Mouse (Mus musculus): ENCODE data around the gene Sept3. TPM values are rescaled to one million over a fixed set of nuclear protein-coding genes. Genes with fewer than 3 reads are reported as not detected.

The Sept3 gene
- polyA plus RNA-seq, 1 experiment from 2014 or later: 8.6 TPM

DNA sequence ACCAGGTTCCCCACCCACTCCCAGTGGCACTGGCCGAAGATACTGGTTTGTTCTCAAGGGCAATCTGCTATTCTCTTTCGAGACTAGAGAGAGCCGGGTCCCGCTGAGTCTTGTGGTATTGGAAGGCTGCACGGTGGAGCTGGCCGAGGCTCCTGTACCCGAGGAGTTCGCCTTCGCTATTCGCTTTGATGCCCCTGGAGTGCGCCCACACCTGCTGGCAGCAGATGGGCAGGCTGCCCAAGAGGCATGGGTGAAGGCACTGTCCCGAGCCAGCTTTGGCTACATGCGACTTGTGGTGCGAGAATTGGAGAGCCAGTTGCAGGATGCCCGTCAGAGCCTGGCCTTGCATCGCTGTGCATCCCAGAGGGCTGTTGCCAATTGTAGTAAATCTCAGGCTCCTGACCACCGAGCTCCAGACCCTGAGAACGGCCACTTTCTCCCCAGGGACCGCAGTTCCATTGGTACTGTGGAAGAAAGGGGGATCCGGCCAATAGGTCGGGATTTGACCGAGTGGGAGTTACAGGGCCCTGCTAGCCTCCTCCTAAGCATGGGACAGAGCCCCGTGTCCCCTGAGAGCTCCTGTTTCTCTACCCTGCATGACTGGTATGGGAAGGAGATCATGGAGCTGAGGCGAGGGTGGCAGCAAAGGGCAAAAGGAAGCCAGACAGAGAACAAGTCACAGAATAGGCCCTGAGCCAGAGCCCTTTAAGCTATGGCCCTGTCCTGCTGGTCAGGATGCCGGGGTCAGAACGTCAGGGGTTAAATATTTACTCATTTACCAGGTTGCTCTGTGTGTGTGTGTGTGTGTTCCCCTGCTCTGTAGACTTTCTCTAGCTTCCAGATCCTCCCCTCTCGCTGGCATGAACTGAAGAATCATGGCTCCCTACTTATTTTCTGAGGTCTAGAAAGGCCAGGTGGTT is 68.9 kb downstream of the Sept3 start:
- Histone ChIP-seq H3K9me3 (ENCODE audit: low read length) (no peaks in the 10 kb centered on the region), H3K27ac (ENCODE audit: low read length) (peak overlapping the region; percentile 15; the same call in 1 of the 2 replicates), H3K36me3 (ENCODE audit: insufficient read depth, low read length) (peaks cover 8% of the 10 kb centered on the region), H3K4me3 (ENCODE audit: low read length) (no peak overlapping the region), H3K27me3 (ENCODE audit: insufficient read depth, low read length) (no peaks in the 10 kb centered on the region), H3K4me1 (ENCODE audit: insufficient read depth, low read length) (peaks cover 36% of the 10 kb centered on the region), H3K9ac (replicated peaks; ENCODE audit: low read length) (no peak overlapping the region; the same call in 1 of the 2 replicates), H3K4me2 (replicated peaks; ENCODE audit: low read depth, low read length) (no peak overlapping the region)
- no peak for ATAC-seq (ENCODE audit: low FRiP score, low TSS enrichment)
- WGBS: 83% methylated on average over 27 of the region's 27 CpGs

Other genes with a start within 250 kb of the Sept3 start
- gene Desi1, start 241.0 kb upstream of the Sept3 start, polyA plus RNA-seq (2015; fragmentation: Nextera tagmentation; extraction: Ambion mirVana): 28.4 and 28.9 TPM in 2 replicates
- 283 and 300 TPM in 2 replicates for gene Snu13, start 227.3 kb upstream of the Sept3 start, polyA plus RNA-seq (2015; fragmentation: Nextera tagmentation; extraction: Ambion mirVana)
- not detected in 2 replicates for gene 4930407I10Rik, start 215.7 kb upstream of the Sept3 start, polyA plus RNA-seq (2015; fragmentation: Nextera tagmentation; extraction: Ambion mirVana)
- 0.10 TPM in 1 of 2 replicates, not detected in the other for gene Mei1, start 204.9 kb upstream of the Sept3 start, polyA plus RNA-seq (2015; fragmentation: Nextera tagmentation; extraction: Ambion mirVana)
- 17.3 and 19.5 TPM in 2 replicates for gene Ccdc134, start 147.0 kb upstream of the Sept3 start, polyA plus RNA-seq (2015; fragmentation: Nextera tagmentation; extraction: Ambion mirVana)
- 134 and 144 TPM in 2 replicates for gene Srebf2, start 127.7 kb upstream of the Sept3 start, polyA plus RNA-seq (2015; fragmentation: Nextera tagmentation; extraction: Ambion mirVana)
- 0.41 and 0.62 TPM in 2 replicates for gene Shisa8, start 62.1 kb upstream of the Sept3 start, polyA plus RNA-seq (2015; fragmentation: Nextera tagmentation; extraction: Ambion mirVana)
- gene Tnfrsf13c, start 50.5 kb upstream of the Sept3 start, polyA plus RNA-seq (2015; fragmentation: Nextera tagmentation; extraction: Ambion mirVana): 0.15 TPM in 1 of 2 replicates, not detected in the other
- 65.9 and 71.2 TPM in 2 replicates for gene Cenpm, start 30.1 kb upstream of the Sept3 start, polyA plus RNA-seq (2015; fragmentation: Nextera tagmentation; extraction: Ambion mirVana)
- not detected in 2 replicates for gene 1500009C09Rik, start 22.5 kb upstream of the Sept3 start, polyA plus RNA-seq (2015; fragmentation: Nextera tagmentation; extraction: Ambion mirVana)
- gene Wbp2nl, start 24.1 kb downstream of the Sept3 start, polyA plus RNA-seq (2015; fragmentation: Nextera tagmentation; extraction: Ambion mirVana): 0.41 and 0.61 TPM in 2 replicates
- gene Naga, start 64.0 kb downstream of the Sept3 start, polyA plus RNA-seq (2015; fragmentation: Nextera tagmentation; extraction: Ambion mirVana): 81.9 and 87.4 TPM in 2 replicates
- gene Pheta2, start 64.0 kb downstream of the Sept3 start, polyA plus RNA-seq (2015; fragmentation: Nextera tagmentation; extraction: Ambion mirVana): 10.4 and 12.5 TPM in 2 replicates
- gene Smdt1, start 64.1 kb downstream of the Sept3 start, polyA plus RNA-seq (2015; fragmentation: Nextera tagmentation; extraction: Ambion mirVana): 319 and 325 TPM in 2 replicates
- 415 and 434 TPM in 2 replicates for gene Ndufa6, start 79.4 kb downstream of the Sept3 start, polyA plus RNA-seq (2015; fragmentation: Nextera tagmentation; extraction: Ambion mirVana)
- 18.2 and 21.1 TPM in 2 replicates for gene Cyp2d22, start 105.4 kb downstream of the Sept3 start, polyA plus RNA-seq (2015; fragmentation: Nextera tagmentation; extraction: Ambion mirVana)
- not detected in 2 replicates for gene Cyp2d11, start 119.1 kb downstream of the Sept3 start, polyA plus RNA-seq (2015; fragmentation: Nextera tagmentation; extraction: Ambion mirVana)
- gene Cyp2d10, start 132.3 kb downstream of the Sept3 start, polyA plus RNA-seq (2015; fragmentation: Nextera tagmentation; extraction: Ambion mirVana): 0.26 TPM in 1 of 2 replicates, not detected in the other
- gene Cyp2d9, start 158.5 kb downstream of the Sept3 start, polyA plus RNA-seq (2015; fragmentation: Nextera tagmentation; extraction: Ambion mirVana): 0.11 TPM in 1 of 2 replicates, not detected in the other

Measured in kidney, embryonic 16.5 days (tissue).